Mouse (Mus musculus): ENCODE results near the gene Farsa.
"Not testable (repeated sequence)": the region's sequence is repeated elsewhere in the genome, so short reads cannot be mapped to it uniquely, and the experiment has no call there.

The Farsa gene

GRCm38 (mm10) chr8:84856864-84857441 lies at the start of gene Farsa:
Gene Farsa (plus strand): TSS chr8:84856989.
- peak; percentile 85 for DNase-seq (ENCODE audit: low spot score)

GRCm38 (mm10) chr8:84809109-84809940 lies 47.5 kb upstream of the Farsa start:
- no peak for DNase-seq (ENCODE audit: low spot score)

GRCm38 (mm10) chr8:84809941-84810280 lies 46.9 kb upstream of the Farsa start:
- DNase-seq (ENCODE audit: low spot score), result no peak

GRCm38 (mm10) chr8:84810896-84811295 lies 45.9 kb upstream of the Farsa start:
- peak; percentile 84 for DNase-seq (ENCODE audit: low spot score)

GRCm38 (mm10) chr8:84811303-84811702 lies 45.5 kb upstream of the Farsa start:
- DNase-seq (ENCODE audit: low spot score), result no peak

- no peak for DNase-seq (ENCODE audit: low spot score)
Observed at GRCm38 (mm10) chr8:84813059-84813458, 43.7 kb upstream of the Farsa start.

- DNase-seq (ENCODE audit: low spot score), result no peak
Observed at GRCm38 (mm10) chr8:84813830-84814229, 43.0 kb upstream of the Farsa start.

- DNase-seq (ENCODE audit: low spot score), result no peak
Observed at GRCm38 (mm10) chr8:84814240-84814554, 42.6 kb upstream of the Farsa start.

GRCm38 (mm10) chr8:84814555-84815441 lies 42.0 kb upstream of the Farsa start:
- DNase-seq (ENCODE audit: low spot score), result no peak

GRCm38 (mm10) chr8:84815547-84815946 lies 41.2 kb upstream of the Farsa start:
- peak; percentile 72 for DNase-seq (ENCODE audit: low spot score)

GRCm38 (mm10) chr8:84816117-84816516 lies 40.7 kb upstream of the Farsa start:
- DNase-seq (ENCODE audit: low spot score), result no peak

- no peak for DNase-seq (ENCODE audit: low spot score)
Observed at GRCm38 (mm10) chr8:84822723-84823122, 34.1 kb upstream of the Farsa start, which contains the start of gene Dand5. Gene Dand5 (minus strand): TSS chr8:84822823.

GRCm38 (mm10) chr8:84823653-84824052 lies 33.1 kb upstream of the Farsa start:
- DNase-seq (ENCODE audit: low spot score), result no peak

GRCm38 (mm10) chr8:84825636-84826035 lies 31.2 kb upstream of the Farsa start:
- DNase-seq (ENCODE audit: low spot score), result no peak

- DNase-seq (ENCODE audit: low spot score), result not testable (repeated sequence)
Observed at GRCm38 (mm10) chr8:84826518-84826917, 30.3 kb upstream of the Farsa start.

- no peak for DNase-seq (ENCODE audit: low spot score)
Observed at GRCm38 (mm10) chr8:84831490-84831889, 25.3 kb upstream of the Farsa start, which contains the start of gene Gadd45gip1. Gene Gadd45gip1 (plus strand): TSS chr8:84831522.

GRCm38 (mm10) chr8:84832034-84832717 lies 24.6 kb upstream of the Farsa start:
- peak; percentile 54 for DNase-seq (ENCODE audit: low spot score)

GRCm38 (mm10) chr8:84832759-84833742 lies 23.7 kb upstream of the Farsa start:
- no peak for DNase-seq (ENCODE audit: low spot score)

GRCm38 (mm10) chr8:84834002-84834865 lies 22.6 kb upstream of the Farsa start:
- DNase-seq (ENCODE audit: low spot score), result no peak
